Mouse (Mus musculus) hindbrain, embryonic 12.5 days (tissue): ENCODE data around the gene Car3. TPM values are rescaled to one million over a fixed set of nuclear protein-coding genes. Genes with fewer than 3 reads are reported as not detected.

ENCODE experiments used
- ATAC-seq: fragments of 200-750 bp; cut with Nextera tagmentation; 2 replicates; pipeline ENCODE4 v1.8.0; 2017; ENCODE audit warnings: moderate TSS enrichment; ENCODE audit not compliant: low FRiP score
- H3K27ac ChIP-seq: fragments of 300-500 bp; sonication (generic); 2 replicates; pipeline ENCODE4 v1.5.1; 2016; ENCODE audit warnings: mild to moderate bottlenecking
- H3K27me3 ChIP-seq: fragments of 300-500 bp; sonication (generic); 2 replicates; pipeline ENCODE4 v1.6.1; 2016; ENCODE audit warnings: mild to moderate bottlenecking
- H3K36me3 ChIP-seq: fragments of 300-500 bp; sonication (generic); 2 replicates; pipeline ENCODE4 v1.6.1; 2016; ENCODE audit warnings: mild to moderate bottlenecking
- H3K4me1 ChIP-seq: fragments of 300-500 bp; sonication (generic); 2 replicates; pipeline ENCODE4 v1.6.1; 2016
- H3K4me2 ChIP-seq: fragments of 300-500 bp; sonication (generic); replicated peaks from 2 replicates; pipeline ENCODE4 v1.6.1; 2016; ENCODE audit warnings: mild to moderate bottlenecking
- H3K4me3 ChIP-seq: fragments of 300-500 bp; sonication (generic); 2 replicates; pipeline ENCODE4 v1.5.1; 2016; ENCODE audit warnings: mild to moderate bottlenecking
- H3K9ac ChIP-seq: fragments of 300-500 bp; sonication (generic); 2 replicates; pipeline ENCODE4 v1.6.1; 2016; ENCODE audit warnings: mild to moderate bottlenecking, moderate library complexity
- H3K9me3 ChIP-seq: fragments of 300-500 bp; sonication (generic); replicated peaks from 2 replicates; pipeline ENCODE4 v1.6.1; 2016; ENCODE audit warnings: mild to moderate bottlenecking
- WGBS: fragments of 180-500 bp; shearing (Covaris S2); methylation state at CpG from one replicate; pipeline ENCODE4 v1.1.7; 2016; 5-methylcytosine and 5-hydroxymethylcytosine counted together
- polyA plus RNA-seq: library from polyadenylated mRNA; unstranded; fragments of >200 nt; fragmentation: Nextera tagmentation; extraction: Ambion mirVana; gene quantifications from 2 replicates; pipeline ENCODE4 v1.2.1, GENCODE M21; 2016

The Car3 gene
- polyA plus RNA-seq, 1 experiment from 2014 or later, result 3.7 TPM

DNA sequence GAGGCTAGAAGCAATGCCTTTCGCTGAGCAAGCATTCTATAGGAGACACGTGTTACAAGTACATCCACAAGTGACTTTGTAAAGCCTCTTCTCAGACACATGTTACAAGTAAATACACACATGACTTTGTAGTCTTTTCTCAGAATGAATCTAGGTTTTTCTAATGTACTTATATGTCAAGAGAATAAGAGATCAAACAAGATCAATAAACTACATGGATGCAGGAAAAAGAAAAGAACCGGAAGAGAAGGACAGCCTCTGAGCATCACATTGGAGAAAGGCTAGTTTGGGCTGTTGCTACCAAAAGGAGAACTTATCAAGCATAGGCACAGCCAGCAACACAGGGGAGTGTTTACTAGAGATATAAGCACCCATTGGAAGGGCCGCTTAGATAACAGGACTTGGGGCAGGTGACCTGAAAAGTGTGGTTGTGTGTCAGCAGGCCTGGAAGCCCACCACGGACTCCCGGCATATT is 15.5 kb downstream of the Car3 start:
- ATAC-seq, result no peak
- no peaks in the 10 kb centered on the region for H3K27me3 ChIP-seq

DNA sequence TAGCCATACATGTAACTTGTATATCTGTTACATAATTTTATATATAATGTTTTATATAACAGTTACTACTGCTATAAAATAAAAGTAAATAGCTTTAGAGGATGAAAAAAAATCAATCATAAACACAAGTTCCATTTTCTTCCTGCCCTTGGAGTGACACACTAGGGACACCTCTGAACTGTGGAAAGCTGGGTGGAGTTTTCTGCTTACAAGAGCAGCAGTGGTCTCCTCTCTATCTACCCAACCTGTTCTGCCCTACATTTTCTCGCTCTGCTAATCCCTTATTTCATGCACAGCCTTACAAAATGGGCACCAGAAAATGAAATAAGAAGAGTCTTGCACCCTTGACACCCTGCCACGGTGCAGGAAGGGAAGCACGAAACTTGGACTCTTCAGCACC is 16.0 kb downstream of the Car3 start:
- Histone ChIP-seq H3K4me2 (no peak overlapping the region), H3K9ac (no peak overlapping the region), H3K4me1 (no peaks in the 10 kb centered on the region), H3K27me3 (no peaks in the 10 kb centered on the region), H3K36me3 (no peaks in the 10 kb centered on the region), H3K27ac (no peak overlapping the region), H3K9me3 (no peaks in the 10 kb centered on the region), H3K4me3 (no peak overlapping the region)
- no peak for ATAC-seq
- WGBS, result 84% methylated on average over 3 of the region's 3 CpGs

More for the DNA sequence above, 15.5 kb downstream of the Car3 start:
- Histone ChIP-seq H3K4me2 (no peak overlapping the region), H3K4me3 (no peak overlapping the region), H3K9me3 (no peaks in the 10 kb centered on the region), H3K9ac (no peak overlapping the region), H3K27ac (no peak overlapping the region), H3K36me3 (no peaks in the 10 kb centered on the region), H3K4me1 (no peaks in the 10 kb centered on the region)
- 78% methylated on average over 6 of the region's 6 CpGs for WGBS

DNA sequence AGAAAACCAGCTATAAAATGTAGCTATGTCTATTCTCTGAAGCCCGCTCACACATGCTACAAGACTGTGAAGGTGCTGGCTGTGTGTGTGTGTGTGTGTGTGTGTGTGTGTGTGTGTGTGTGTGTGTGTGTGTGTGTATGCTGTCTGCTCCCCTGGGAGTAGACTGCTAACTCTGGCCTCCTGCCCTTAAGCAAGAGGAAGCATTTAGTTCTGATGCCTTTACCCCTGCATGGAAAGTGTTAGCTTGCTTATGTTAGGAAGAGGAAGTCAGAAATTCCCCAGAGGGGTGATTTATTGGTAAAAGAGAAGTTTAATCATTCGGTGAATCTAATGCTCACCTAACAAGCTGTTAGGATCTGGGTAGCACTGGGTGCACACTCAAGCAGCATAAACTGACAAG is 17.0 kb downstream of the Car3 start:
- no peak overlapping the region for H3K4me3 ChIP-seq
- no peaks in the 10 kb centered on the region for H3K9me3 ChIP-seq
- H3K27me3 ChIP-seq, result 0 out of 2 replicates have a peak, but pooled peaks cover 2% of the 10 kb centered on the region
- H3K27ac ChIP-seq, result no peak overlapping the region
- no peak overlapping the region for H3K4me2 ChIP-seq
- no peaks in the 10 kb centered on the region for H3K36me3 ChIP-seq
- WGBS, result 80% methylated on average over 2 of the region's 2 CpGs
- ATAC-seq, result no peak
- no peaks in the 10 kb centered on the region for H3K4me1 ChIP-seq
- H3K9ac ChIP-seq, result no peak overlapping the region

DNA sequence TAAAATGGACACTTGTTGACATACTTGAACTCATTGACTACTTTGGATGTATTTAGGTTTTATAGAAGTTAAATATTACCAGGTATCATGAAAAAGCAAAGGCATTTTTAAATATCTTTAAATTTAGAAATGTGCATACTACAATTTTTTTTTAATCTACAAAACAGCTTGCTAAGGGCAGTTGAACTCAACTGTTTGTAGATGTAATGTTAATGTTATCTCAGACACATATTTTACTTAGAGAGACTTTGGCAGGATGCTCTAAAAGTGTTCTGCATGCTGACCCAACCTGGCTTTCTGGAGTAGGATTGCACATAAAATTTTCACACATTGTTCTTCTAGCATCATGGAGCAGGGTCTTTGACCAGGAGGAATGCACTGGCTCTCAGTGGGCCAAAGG is 18.7 kb downstream of the Car3 start:
- no peaks in the 10 kb centered on the region for H3K9me3 ChIP-seq
- H3K27me3 ChIP-seq, result peaks cover 6% of the 10 kb centered on the region; the same call in 1 of the 2 replicates
- no peak for ATAC-seq
- no peak overlapping the region for H3K27ac ChIP-seq
- H3K4me2 ChIP-seq, result no peak overlapping the region
- H3K9ac ChIP-seq, result no peak overlapping the region
- H3K4me1 ChIP-seq, result no peaks in the 10 kb centered on the region
- no peaks in the 10 kb centered on the region for H3K36me3 ChIP-seq
- no peak overlapping the region for H3K4me3 ChIP-seq

DNA sequence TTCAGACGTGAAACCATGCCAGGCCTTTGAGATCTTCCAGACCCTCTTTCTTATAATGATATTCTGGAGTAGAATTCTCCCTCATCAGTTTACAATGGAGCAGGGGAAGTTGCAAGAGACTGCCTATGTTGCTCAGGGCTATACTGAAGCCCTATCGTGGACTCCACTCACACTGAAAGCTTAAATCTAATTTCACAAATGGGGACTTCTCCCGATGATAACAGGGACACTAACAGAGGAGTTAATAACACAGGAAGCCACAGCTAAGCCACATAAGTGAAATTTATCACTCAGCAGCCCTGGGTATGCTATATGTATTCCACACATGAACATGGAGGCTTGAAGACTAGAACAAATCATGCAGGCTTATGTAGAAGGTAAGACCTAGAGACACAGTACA is 19.4 kb downstream of the Car3 start:
- 82% methylated on average over 3 of the region's 3 CpGs for WGBS

DNA sequence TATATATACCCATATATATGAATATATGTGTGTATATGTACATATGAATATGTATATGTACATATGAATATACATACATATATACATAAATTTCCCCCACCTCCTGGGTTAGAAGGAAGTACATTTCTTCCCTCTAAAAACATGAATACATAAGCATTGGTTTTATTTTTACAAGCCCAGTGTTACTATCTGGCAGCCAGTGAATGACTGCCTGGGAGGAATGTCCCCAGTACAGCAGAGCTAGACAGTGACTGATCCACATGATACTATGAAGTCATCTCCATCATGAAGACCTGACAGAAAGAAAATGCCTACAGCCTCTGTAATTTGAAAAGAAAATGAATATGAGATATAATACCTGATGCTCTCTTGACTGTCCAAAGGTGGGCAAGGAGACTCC is 21.5 kb downstream of the Car3 start:
- Histone ChIP-seq H3K36me3 (no peaks in the 10 kb centered on the region), H3K4me2 (no peak overlapping the region), H3K4me1 (no peaks in the 10 kb centered on the region), H3K27ac (no peak overlapping the region), H3K4me3 (no peak overlapping the region), H3K9ac (no peak overlapping the region), H3K27me3 (peaks cover 15% of the 10 kb centered on the region; the same call in 1 of the 2 replicates), H3K9me3 (no peaks in the 10 kb centered on the region)
- no peak for ATAC-seq

More for the DNA sequence above, 19.4 kb downstream of the Car3 start:
- H3K4me3 ChIP-seq, result no peak overlapping the region
- no peak overlapping the region for H3K27ac ChIP-seq
- no peaks in the 10 kb centered on the region for H3K4me1 ChIP-seq
- H3K4me2 ChIP-seq, result no peak overlapping the region
- no peaks in the 10 kb centered on the region for H3K9me3 ChIP-seq
- no peak overlapping the region for H3K9ac ChIP-seq
- H3K36me3 ChIP-seq, result no peaks in the 10 kb centered on the region
- no peak for ATAC-seq
- peaks cover 11% of the 10 kb centered on the region; the same call in 1 of the 2 replicates for H3K27me3 ChIP-seq

DNA sequence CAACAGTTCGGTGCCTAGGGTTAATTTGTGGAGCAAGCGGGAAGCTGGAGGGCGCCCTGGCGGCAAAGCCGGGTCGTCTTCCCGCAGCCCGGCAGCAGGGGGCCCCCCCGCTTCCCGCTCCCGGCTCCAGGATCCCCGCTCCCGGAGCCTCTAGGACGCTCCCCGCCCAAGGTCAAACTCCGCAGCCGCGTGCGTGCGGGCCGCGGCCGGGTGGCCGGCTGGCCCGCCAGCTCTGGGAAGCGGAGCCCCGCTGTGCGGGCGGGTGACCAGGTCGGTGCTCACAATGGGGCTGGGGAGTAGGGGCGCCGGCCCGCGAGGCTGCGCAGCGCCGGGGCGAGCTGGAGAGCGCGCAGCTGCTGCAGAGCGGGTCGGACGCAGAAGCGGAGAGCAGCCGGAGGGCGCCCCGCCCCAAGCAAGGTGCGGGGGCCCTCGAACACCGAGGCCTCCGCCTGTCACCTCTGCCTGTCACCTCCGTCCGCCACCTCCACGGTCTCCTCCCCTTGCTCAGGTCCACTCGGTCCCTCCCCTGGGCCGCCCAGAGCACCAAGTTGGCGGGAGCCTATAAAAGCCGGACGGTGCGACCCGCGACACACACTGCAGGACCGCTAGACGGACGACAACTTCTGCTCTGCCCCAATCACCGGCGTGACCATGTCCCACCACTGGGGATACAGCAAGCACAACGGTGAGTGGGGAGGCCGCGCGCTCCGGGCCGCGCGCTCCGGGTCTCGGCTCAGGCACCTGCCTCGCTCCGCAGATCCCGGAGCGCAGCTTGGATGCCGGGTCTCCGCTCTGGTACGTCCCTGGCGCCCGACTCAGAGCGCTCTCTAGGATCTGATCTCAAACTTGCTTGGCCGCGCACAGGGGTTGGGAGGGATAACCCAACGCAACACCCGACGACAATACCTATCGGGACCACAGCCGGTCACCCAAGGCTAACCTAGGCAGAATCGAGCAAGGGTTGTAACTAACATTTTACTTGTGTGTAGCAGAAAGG is 23.1 kb downstream of the Car3 start, which contains the start of gene Car2:
Gene Car2, plus strand, starts transcription at position 172 of the 997 bp plus-strand sequence.
- Histone ChIP-seq H3K36me3 (no peaks in the 10 kb centered on the region), H3K9ac (peak within 1 kb of the TSS; percentile 75), H3K9me3 (no peaks in the 10 kb centered on the region), H3K4me3 (peak within 1 kb of the TSS; percentile 84), H3K4me2 (peak within 1 kb of the TSS; percentile 88), H3K27ac (peak within 1 kb of the TSS; percentile 48; the same call in 1 of the 2 replicates), H3K27me3 (peaks cover 15% of the 10 kb centered on the region; the same call in 1 of the 2 replicates), H3K4me1 (no peaks in the 10 kb centered on the region)
- WGBS, result under 1% methylated on average over 94 of the region's 95 CpGs
- ATAC-seq, result peak; percentile 90

DNA sequence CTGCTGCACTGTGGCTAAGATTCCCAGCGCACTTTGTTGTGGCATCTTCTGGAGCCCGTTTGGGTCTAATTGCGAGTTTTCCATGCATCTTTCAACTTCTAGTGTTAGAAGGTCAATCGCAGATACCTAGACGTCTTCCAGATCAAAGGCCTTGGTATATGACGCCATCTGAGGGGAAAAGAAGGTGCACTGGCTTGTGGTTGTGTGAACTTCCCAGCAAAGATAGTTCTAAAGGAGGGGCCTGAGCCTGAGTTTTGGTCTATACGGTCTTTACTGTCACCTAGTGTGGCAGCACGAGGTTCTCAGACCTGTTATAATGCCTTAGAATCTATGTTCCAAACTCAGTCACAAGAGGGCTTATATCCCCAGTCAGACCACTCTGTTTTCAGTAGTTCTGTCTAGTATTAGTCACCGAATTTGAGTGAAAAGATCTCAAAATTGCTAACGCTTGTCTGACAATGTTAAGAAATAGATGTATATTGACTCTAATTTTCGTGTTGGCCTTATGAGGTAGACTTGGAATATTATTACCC is 23.9 kb downstream of the Car3 start:
- Histone ChIP-seq H3K36me3 (no peaks in the 10 kb centered on the region), H3K4me2 (peak overlapping the region; percentile 88), H3K27ac (no peak overlapping the region), H3K9me3 (no peaks in the 10 kb centered on the region), H3K27me3 (peaks cover 15% of the 10 kb centered on the region; the same call in 1 of the 2 replicates), H3K4me1 (no peaks in the 10 kb centered on the region), H3K9ac (no peak overlapping the region), H3K4me3 (peak overlapping the region; percentile 84)
- ATAC-seq, result no peak
- 34% methylated on average over 11 of the region's 11 CpGs for WGBS

DNA sequence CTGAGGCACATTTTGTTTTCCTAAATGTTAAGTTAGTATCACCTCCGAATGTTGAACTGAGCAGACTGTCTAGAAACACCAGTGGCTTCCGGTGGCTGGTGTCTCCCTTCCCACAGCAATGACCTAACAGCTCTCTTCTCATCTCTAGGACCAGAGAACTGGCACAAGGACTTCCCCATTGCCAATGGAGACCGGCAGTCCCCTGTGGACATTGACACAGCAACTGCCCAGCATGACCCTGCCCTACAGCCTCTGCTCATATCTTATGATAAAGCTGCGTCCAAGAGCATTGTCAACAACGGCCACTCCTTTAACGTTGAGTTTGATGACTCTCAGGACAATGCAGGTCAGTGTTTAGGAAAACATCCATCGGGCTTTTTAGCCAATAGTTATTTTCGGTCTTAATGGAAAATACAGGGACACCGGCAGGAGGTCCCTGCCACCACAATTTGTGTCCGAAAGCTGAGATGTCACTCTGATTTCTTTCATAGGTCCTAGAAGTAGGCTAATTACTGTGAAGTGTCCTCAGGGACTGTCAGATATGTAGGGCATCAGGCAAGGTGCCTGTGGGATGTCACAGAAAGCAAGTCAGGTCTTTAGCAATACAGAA is 24.5 kb downstream of the Car3 start:
- no peak for ATAC-seq
- Histone ChIP-seq H3K9me3 (no peaks in the 10 kb centered on the region), H3K4me2 (no peak overlapping the region), H3K36me3 (no peaks in the 10 kb centered on the region), H3K4me3 (no peak overlapping the region), H3K4me1 (no peaks in the 10 kb centered on the region), H3K27ac (no peak overlapping the region), H3K27me3 (peaks cover 15% of the 10 kb centered on the region; the same call in 1 of the 2 replicates), H3K9ac (no peak overlapping the region)
- WGBS, result 70% methylated on average over 10 of the region's 10 CpGs

DNA sequence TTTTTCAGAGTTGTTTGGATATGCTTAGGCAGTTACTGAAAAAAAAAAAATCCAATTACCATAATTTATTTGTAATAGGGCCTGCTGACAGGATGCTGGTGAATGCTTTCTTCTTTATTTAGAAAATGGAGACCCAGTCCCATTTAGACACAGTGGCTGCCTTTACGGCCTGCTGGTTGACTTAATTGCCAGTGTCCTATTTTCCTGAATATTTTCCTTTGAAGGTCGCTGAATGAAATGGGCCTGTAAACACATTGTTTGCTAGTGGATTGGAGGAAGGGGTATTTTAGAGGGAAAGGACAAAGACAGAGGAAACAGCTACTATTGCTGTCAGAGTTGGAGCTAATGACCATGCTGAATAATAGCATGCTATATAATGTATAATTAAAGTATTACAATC is 25.2 kb downstream of the Car3 start:
- H3K9me3 ChIP-seq, result no peaks in the 10 kb centered on the region
- 46% methylated on average over 2 of the region's 2 CpGs for WGBS
- no peak overlapping the region for H3K27ac ChIP-seq
- no peaks in the 10 kb centered on the region for H3K36me3 ChIP-seq
- H3K4me2 ChIP-seq, result no peak overlapping the region
- peaks cover 15% of the 10 kb centered on the region; the same call in 1 of the 2 replicates for H3K27me3 ChIP-seq
- H3K4me3 ChIP-seq, result no peak overlapping the region
- no peaks in the 10 kb centered on the region for H3K4me1 ChIP-seq
- no peak for ATAC-seq
- no peak overlapping the region for H3K9ac ChIP-seq

DNA sequence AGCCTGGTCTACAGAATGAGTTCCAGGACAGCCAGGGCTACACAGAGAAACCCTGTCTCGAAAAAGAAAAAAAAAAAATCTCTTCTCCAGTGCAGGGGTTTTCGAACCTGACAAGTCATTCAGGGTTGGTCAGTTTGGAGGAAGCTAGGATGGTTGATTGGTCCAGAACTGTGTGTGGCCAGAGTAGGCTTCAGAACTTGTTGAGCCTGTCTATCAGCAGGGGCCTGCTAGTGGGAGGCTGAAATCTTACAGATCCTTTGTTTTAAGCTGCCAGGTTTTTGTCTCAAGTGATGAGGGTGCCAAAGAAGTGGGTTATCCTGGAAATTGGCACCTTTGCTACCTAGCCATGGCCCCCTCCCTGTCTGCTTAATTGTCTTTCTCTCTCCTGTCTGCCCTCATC is 25.8 kb downstream of the Car3 start:
- Histone ChIP-seq H3K4me3 (no peak overlapping the region), H3K9ac (no peak overlapping the region), H3K4me2 (no peak overlapping the region), H3K27me3 (peaks cover 15% of the 10 kb centered on the region; the same call in 1 of the 2 replicates), H3K36me3 (no peaks in the 10 kb centered on the region), H3K4me1 (no peaks in the 10 kb centered on the region), H3K27ac (no peak overlapping the region), H3K9me3 (no peaks in the 10 kb centered on the region)
- 75% methylated on average over 2 of the region's 2 CpGs for whole genome bisulfite sequencing
- ATAC-seq, result no peak
